Mouse (Mus musculus) heart, embryonic 13.5 days (tissue): Measurements from ENCODE around the gene Myoc. TPM values are rescaled to one million over a fixed set of nuclear protein-coding genes. Genes with fewer than 3 reads are reported as not detected.
A peak's percentile ranks its signal among the peaks of the same experiment; 100 is the strongest.
"Not testable (repeated sequence)": the region's sequence is repeated elsewhere in the genome, so short reads cannot be mapped to it uniquely, and the experiment has no call there.

Source experiments
- ATAC-seq: fragments of 200-750 bp; cut with Nextera tagmentation; 2 replicates; pipeline ENCODE4 v1.8.0; 2017; ENCODE audit warnings: moderate TSS enrichment; ENCODE audit not compliant: insufficient number of reproducible peaks, low FRiP score, low TSS enrichment; ENCODE audit errors: extremely low read depth
- H3K27ac ChIP-seq: fragments of 300-500 bp; sonication (generic); replicated peaks from 2 replicates; pipeline ENCODE4 v1.5.1; 2015; ENCODE audit warnings: moderate library complexity, mild to moderate bottlenecking, inconsistent platforms
- H3K27me3 ChIP-seq: fragments of 300-500 bp; sonication (generic); replicated peaks from 2 replicates; pipeline ENCODE4 v1.6.1; 2015; ENCODE audit warnings: mild to moderate bottlenecking, inconsistent platforms
- H3K36me3 ChIP-seq: fragments of 300-500 bp; sonication (generic); 2 replicates; pipeline ENCODE4 v1.6.1; 2015; ENCODE audit warnings: mild to moderate bottlenecking, inconsistent platforms
- H3K4me1 ChIP-seq: fragments of 300-500 bp; sonication (generic); 2 replicates; pipeline ENCODE4 v1.6.1; 2015; ENCODE audit warnings: inconsistent platforms
- H3K4me2 ChIP-seq: fragments of 300-500 bp; sonication (generic); 2 replicates; pipeline ENCODE4 v1.6.1; 2015; ENCODE audit warnings: inconsistent platforms, mild to moderate bottlenecking, moderate library complexity
- H3K4me3 ChIP-seq: fragments of 300-500 bp; sonication (generic); 2 replicates; pipeline ENCODE4 v1.5.1; 2015; ENCODE audit warnings: moderate library complexity, mild to moderate bottlenecking, inconsistent platforms
- H3K9ac ChIP-seq: fragments of 300-500 bp; sonication (generic); 2 replicates; pipeline ENCODE4 v1.6.1; 2015; ENCODE audit warnings: inconsistent platforms, mild to moderate bottlenecking, moderate library complexity
- H3K9me3 ChIP-seq: fragments of 300-500 bp; sonication (generic); 2 replicates; pipeline ENCODE4 v1.6.1; 2016; ENCODE audit warnings: inconsistent platforms
- WGBS: fragments of 180-500 bp; shearing (Covaris S2); methylation state at CpG from one replicate; pipeline ENCODE4 v1.1.7; 2015; ENCODE audit warnings: mixed read lengths; 5-methylcytosine and 5-hydroxymethylcytosine counted together
- polyA plus RNA-seq: library from polyadenylated mRNA; unstranded; fragments of >200 nt; fragmentation: Nextera tagmentation; extraction: Ambion mirVana; gene quantifications from 2 replicates; pipeline ENCODE4 v1.2.1, GENCODE M21; 2015

The Myoc gene
- polyA plus RNA-seq, 1 experiment from 2014 or later = not detected

GRCm38 (mm10) chr1:162623895-162624294, 15.1 kb upstream of the Myoc start:
- 14% methylated on average over 4 of the region's 4 CpGs for WGBS
- Histone ChIP-seq H3K36me3 (no peaks in the 10 kb centered on the region), H3K4me2 (no peak overlapping the region), H3K27ac (no peak overlapping the region), H3K4me1 (peaks cover 22% of the 10 kb centered on the region), H3K4me3 (no peak overlapping the region), H3K27me3 (no peaks in the 10 kb centered on the region), H3K9ac (no peak overlapping the region; the same call in 1 of the 2 replicates), H3K9me3 (no peaks in the 10 kb centered on the region)
- no peak for ATAC-seq

GRCm38 (mm10) chr1:162625229-162625628, 13.7 kb upstream of the Myoc start:
- no peaks in the 10 kb centered on the region for H3K36me3 ChIP-seq
- no peak for ATAC-seq
- 19% methylated on average over 7 of the region's 7 CpGs for WGBS
- peak overlapping the region; percentile 24 for H3K4me2 ChIP-seq
- H3K27me3 ChIP-seq = no peaks in the 10 kb centered on the region
- H3K9me3 ChIP-seq = no peaks in the 10 kb centered on the region
- no peak overlapping the region for H3K9ac ChIP-seq
- H3K4me1 ChIP-seq = peaks cover 22% of the 10 kb centered on the region
- no peak overlapping the region for H3K27ac ChIP-seq
- no peak overlapping the region for H3K4me3 ChIP-seq

GRCm38 (mm10) chr1:162627821-162628220, 11.1 kb upstream of the Myoc start:
- not testable (repeated sequence) for H3K9ac ChIP-seq, H3K36me3 ChIP-seq, ATAC-seq, H3K27ac ChIP-seq, H3K4me3 ChIP-seq, H3K9me3 ChIP-seq, H3K27me3 ChIP-seq, H3K4me2 ChIP-seq
- WGBS = 73% methylated on average over 4 of the region's 4 CpGs
- peaks cover 22% of the 10 kb centered on the region for H3K4me1 ChIP-seq

- not testable (repeated sequence) for H3K36me3 ChIP-seq, H3K4me3 ChIP-seq, H3K27me3 ChIP-seq, H3K4me2 ChIP-seq, H3K9ac ChIP-seq, ATAC-seq, H3K9me3 ChIP-seq, H3K27ac ChIP-seq
- WGBS = 86% methylated on average over 15 of the region's 15 CpGs
- H3K4me1 ChIP-seq = peaks cover 22% of the 10 kb centered on the region
These were observed 10.6 kb upstream of the Myoc start for GRCm38 (mm10) chr1:162628326-162628725.

GRCm38 (mm10) chr1:162635291-162635931, 3.5 kb upstream of the Myoc start:
- not testable (repeated sequence) for H3K4me2 ChIP-seq, H3K27me3 ChIP-seq, H3K36me3 ChIP-seq, H3K9ac ChIP-seq, H3K4me1 ChIP-seq, H3K9me3 ChIP-seq, ATAC-seq, H3K27ac ChIP-seq, H3K4me3 ChIP-seq
- 39% methylated on average over 1 of the region's 1 CpGs for WGBS

GRCm38 (mm10) chr1:162636516-162636915, 2.4 kb upstream of the Myoc start:
- no peaks in the 10 kb centered on the region for H3K27me3 ChIP-seq
- H3K9me3 ChIP-seq = 0 out of 2 replicates have a peak, but pooled peaks cover 5% of the 10 kb centered on the region
- no peaks in the 10 kb centered on the region for H3K4me1 ChIP-seq
- no peak overlapping the region for H3K9ac ChIP-seq
- H3K4me2 ChIP-seq = no peak overlapping the region
- H3K27ac ChIP-seq = no peak overlapping the region
- no peaks in the 10 kb centered on the region for H3K36me3 ChIP-seq
- ATAC-seq = no peak
- no peak overlapping the region for H3K4me3 ChIP-seq
- WGBS = 62% methylated on average over 3 of the region's 3 CpGs

- WGBS = 78% methylated on average over 4 of the region's 4 CpGs
- H3K36me3 ChIP-seq = no peaks in the 10 kb centered on the region
- H3K9me3 ChIP-seq = 0 out of 2 replicates have a peak, but pooled peaks cover 5% of the 10 kb centered on the region
- no peak overlapping the region for H3K4me3 ChIP-seq
- no peaks in the 10 kb centered on the region for H3K4me1 ChIP-seq
- H3K27me3 ChIP-seq = no peaks in the 10 kb centered on the region
- no peak overlapping the region for H3K4me2 ChIP-seq
- H3K9ac ChIP-seq = no peak overlapping the region
- ATAC-seq = no peak
- H3K27ac ChIP-seq = no peak overlapping the region
These were observed 420 bp upstream of the Myoc start for GRCm38 (mm10) chr1:162638535-162638934.

GRCm38 (mm10) chr1:162639861-162640260, 906 bp downstream of the Myoc start:
- H3K4me1 ChIP-seq = no peaks in the 10 kb centered on the region
- H3K36me3 ChIP-seq = no peaks in the 10 kb centered on the region
- no peak overlapping the region for H3K4me2 ChIP-seq
- no peak overlapping the region for H3K4me3 ChIP-seq
- no peaks in the 10 kb centered on the region for H3K27me3 ChIP-seq
- no peaks in the 10 kb centered on the region for H3K9me3 ChIP-seq
- WGBS = 81% methylated on average over 1 of the region's 1 CpGs
- H3K9ac ChIP-seq = no peak overlapping the region
- no peak for ATAC-seq
- no peak overlapping the region for H3K27ac ChIP-seq

- Histone ChIP-seq H3K4me2 (no peak overlapping the region), H3K9me3 (no peaks in the 10 kb centered on the region), H3K4me1 (no peaks in the 10 kb centered on the region), H3K4me3 (no peak overlapping the region), H3K36me3 (no peaks in the 10 kb centered on the region), H3K9ac (no peak overlapping the region), H3K27me3 (no peaks in the 10 kb centered on the region), H3K27ac (no peak overlapping the region)
- WGBS = 63% methylated on average over 3 of the region's 3 CpGs
- ATAC-seq = no peak
These were observed 3.6 kb downstream of the Myoc start for GRCm38 (mm10) chr1:162642591-162642990.

- H3K4me2 ChIP-seq = no peak overlapping the region
- no peaks in the 10 kb centered on the region for H3K4me1 ChIP-seq
- no peak overlapping the region for H3K9ac ChIP-seq
- no peaks in the 10 kb centered on the region for H3K36me3 ChIP-seq
- H3K4me3 ChIP-seq = no peak overlapping the region
- H3K27ac ChIP-seq = no peak overlapping the region
- no peaks in the 10 kb centered on the region for H3K27me3 ChIP-seq
- ATAC-seq = no peak
- H3K9me3 ChIP-seq = no peaks in the 10 kb centered on the region
- 40% methylated on average over 4 of the region's 4 CpGs for WGBS
These were observed 4.8 kb downstream of the Myoc start for GRCm38 (mm10) chr1:162643752-162644151.

GRCm38 (mm10) chr1:162646083-162646686, 7.2 kb downstream of the Myoc start:
- no peak overlapping the region for H3K4me3 ChIP-seq
- H3K4me2 ChIP-seq = no peak overlapping the region
- H3K9me3 ChIP-seq = no peaks in the 10 kb centered on the region
- no peak overlapping the region for H3K9ac ChIP-seq
- H3K27me3 ChIP-seq = no peaks in the 10 kb centered on the region
- no peaks in the 10 kb centered on the region for H3K36me3 ChIP-seq
- no peak for ATAC-seq
- H3K27ac ChIP-seq = no peak overlapping the region
- WGBS = 71% methylated on average over 10 of the region's 10 CpGs
- H3K4me1 ChIP-seq = no peaks in the 10 kb centered on the region

- Histone ChIP-seq H3K4me3 (no peak overlapping the region), H3K4me1 (no peaks in the 10 kb centered on the region), H3K27me3 (no peaks in the 10 kb centered on the region), H3K9me3 (no peaks in the 10 kb centered on the region), H3K36me3 (no peaks in the 10 kb centered on the region), H3K4me2 (no peak overlapping the region), H3K9ac (no peak overlapping the region), H3K27ac (no peak overlapping the region)
- WGBS = 86% methylated on average over 14 of the region's 14 CpGs
- no peak for ATAC-seq
These were observed 9.5 kb downstream of the Myoc start for GRCm38 (mm10) chr1:162648416-162648815.
